Mouse (Mus musculus) neural tube, postnatal 0 days (tissue): ENCODE data around the gene Klhdc9. TPM values are rescaled to one million over a fixed set of nuclear protein-coding genes. Genes with fewer than 3 reads are reported as not detected.

ENCODE experiments used
- polyA plus RNA-seq: library from polyadenylated mRNA; unstranded; fragments of >200 nt; fragmentation: Nextera tagmentation; extraction: Ambion mirVana; gene quantifications from 2 replicates; pipeline ENCODE4 v1.2.1, GENCODE M21; 2015

Klhdc9 gene
- 6.6 and 7.4 TPM in 2 replicates for polyA plus RNA-seq

GRCm38 (mm10) chr1:171360656-171361055 is at the start of gene Klhdc9:
Klhdc9 (minus strand) TSS chr1:171360798.

DNA sequence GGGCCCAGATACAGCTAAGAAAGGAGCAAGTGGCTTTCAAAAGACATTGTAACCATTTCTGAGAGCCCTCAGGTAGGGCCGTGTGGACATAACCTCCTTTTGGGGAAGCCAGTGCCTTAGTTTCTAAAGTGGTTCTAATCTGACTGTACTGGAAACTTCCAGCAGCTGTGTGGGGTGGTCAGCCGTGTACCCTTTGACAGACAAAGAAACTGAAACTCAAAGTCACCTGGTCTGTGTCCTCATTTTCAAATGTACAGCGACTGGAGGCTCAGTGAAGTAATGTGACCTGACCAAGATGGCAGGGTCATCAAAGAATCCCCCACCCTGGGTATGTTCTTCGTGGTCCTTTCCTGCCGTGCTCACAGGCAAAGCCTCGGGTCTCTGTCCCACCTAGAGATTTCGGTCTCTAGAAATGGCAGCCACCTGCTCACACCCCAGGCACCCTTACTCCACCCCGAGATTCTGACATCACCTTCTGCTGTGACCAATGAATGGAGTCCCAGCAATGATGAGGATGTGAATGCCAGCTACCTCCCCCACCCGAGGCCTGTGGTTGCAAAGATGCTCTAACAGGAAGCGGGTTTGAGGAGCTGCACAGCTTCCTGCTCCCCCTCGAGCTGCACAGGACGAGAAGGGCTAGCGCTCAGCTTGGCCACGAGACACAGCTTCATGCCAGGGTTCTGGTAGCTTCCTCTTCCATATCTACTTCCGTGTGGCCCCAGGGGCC is 27.9 kb upstream of the Klhdc9 start, which contains the start of gene Arhgap30:
Arhgap30 (plus strand) TSS at position 579 of the 727 bp plus-strand sequence.

GRCm38 (mm10) chr1:171369845-171370556 is 9.4 kb upstream of the Klhdc9 start, which contains the start of gene Nectin4:
Nectin4 (plus strand) TSS chr1:171370099.

DNA sequence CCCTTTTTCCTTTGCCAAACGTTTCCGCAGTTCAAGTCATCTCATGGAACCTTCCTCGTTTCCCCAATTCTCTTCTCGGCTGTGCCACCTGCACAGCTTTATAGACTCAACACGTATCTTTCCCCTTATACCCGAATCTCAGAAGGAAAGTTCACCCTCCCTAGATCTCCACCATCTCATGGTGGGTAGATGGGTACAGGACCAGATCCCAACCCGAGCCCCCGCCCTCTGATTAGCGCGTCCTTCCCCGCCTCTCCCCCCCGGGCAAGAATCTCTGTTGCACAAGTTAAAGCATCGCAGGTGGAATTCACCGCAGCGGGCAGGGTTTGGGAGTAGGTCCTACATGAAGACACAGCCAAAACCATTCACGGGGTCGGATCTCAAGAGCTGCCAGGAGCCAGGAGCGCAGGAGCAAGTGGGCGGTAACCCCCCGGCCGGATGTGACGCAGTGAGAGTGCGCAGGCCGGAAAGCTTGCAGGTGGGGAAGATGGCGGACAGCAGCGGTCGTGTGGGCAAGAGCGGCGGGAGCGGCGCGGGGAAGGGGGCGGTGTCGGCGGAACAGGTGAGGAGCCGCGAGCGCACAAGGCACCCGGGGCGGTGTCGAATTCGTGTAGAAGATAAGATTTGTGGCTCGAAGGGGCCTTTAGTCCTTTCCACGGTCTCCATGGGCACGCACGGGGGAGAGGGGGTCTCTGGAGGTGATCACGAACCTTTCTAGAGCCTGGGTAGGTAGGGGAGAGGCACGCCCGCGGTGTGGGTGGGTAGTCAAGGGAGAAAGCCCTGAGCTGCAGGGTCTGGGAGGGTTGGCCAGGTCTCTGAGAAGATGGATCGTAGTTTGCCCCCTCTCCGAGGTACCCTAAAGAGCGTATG is 15.1 kb downstream of the Klhdc9 start, which contains the start of the genes Nit1 and Pfdn2:
Nit1 (minus strand) TSS at position 422 of the 870 bp plus-strand sequence.
Pfdn2 (plus strand) TSS at position 446 of the 870 bp plus-strand sequence.

DNA sequence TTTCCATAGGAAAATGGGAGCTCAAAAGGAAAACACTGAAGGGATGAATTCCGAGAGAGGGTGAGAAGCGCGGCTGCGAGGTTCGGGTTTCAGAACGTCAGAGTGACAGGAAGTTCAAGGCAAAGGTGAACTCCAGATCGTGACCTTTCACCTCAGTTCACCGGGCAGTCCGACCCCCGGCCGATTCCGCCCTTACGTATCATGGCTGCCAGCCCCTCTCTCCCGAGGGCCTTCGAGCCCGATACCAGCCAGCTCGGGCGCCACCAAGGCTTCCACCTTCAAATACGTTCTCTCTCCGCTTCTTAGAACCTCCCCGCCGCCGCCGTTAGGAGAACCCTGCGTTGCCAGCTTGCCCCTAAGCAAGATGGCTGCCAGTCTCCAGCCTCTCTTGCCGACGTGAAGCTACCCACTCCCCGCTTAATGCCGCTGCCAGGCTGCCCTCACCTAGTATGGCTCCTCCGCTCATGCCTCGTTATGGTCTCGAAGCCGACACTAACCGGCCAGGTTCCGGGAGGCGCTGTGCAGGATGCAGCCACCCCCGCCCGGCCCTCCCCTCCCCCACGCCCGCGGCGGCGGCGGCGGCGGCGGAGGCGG is 31.7 kb downstream of the Klhdc9 start, which contains the start of gene Dedd:
Dedd (plus strand) TSS at position 307 of the 594 bp plus-strand sequence.

Other genes starting within 250 kb of the Klhdc9 start
- 6.6 and 6.9 TPM in 2 replicates for gene Cfap126, start 246.9 kb downstream of the Klhdc9 start, polyA plus RNA-seq
- gene Sdhc, start 210.2 kb downstream of the Klhdc9 start, polyA plus RNA-seq = 300 and 349 TPM in 2 replicates
- gene Mpz, start 210.1 kb downstream of the Klhdc9 start, polyA plus RNA-seq = 97.3 and 99.7 TPM in 2 replicates
- gene Pcp4l1, start 164.5 kb downstream of the Klhdc9 start, polyA plus RNA-seq = 86.8 and 98.4 TPM in 2 replicates
- gene Nr1i3, start 146.8 kb downstream of the Klhdc9 start, polyA plus RNA-seq = 0.27 and 0.43 TPM in 2 replicates
- gene Tomm40l, start 138.3 kb downstream of the Klhdc9 start, polyA plus RNA-seq = 43.0 and 46.0 TPM in 2 replicates
- 9.6 and 16.3 TPM in 2 replicates for gene Apoa2, start 135.7 kb downstream of the Klhdc9 start, polyA plus RNA-seq
- gene Fcer1g, start 126.4 kb downstream of the Klhdc9 start, polyA plus RNA-seq = 44.9 and 51.8 TPM in 2 replicates
- 3.0 and 4.5 TPM in 2 replicates for gene Adamts4, start 110.4 kb downstream of the Klhdc9 start, polyA plus RNA-seq
- gene Ndufs2, start 109.4 kb downstream of the Klhdc9 start, polyA plus RNA-seq = 292 and 295 TPM in 2 replicates
- gene B4galt3, start 90.5 kb downstream of the Klhdc9 start, polyA plus RNA-seq = 73.7 and 82.5 TPM in 2 replicates
- 27.3 and 34.9 TPM in 2 replicates for gene Ppox, start 79.6 kb downstream of the Klhdc9 start, polyA plus RNA-seq
- 66.3 and 73.0 TPM in 2 replicates for gene Usp21, start 72.8 kb downstream of the Klhdc9 start, polyA plus RNA-seq
- gene Ufc1, start 65.8 kb downstream of the Klhdc9 start, polyA plus RNA-seq = 136 and 151 TPM in 2 replicates
- gene Dedd, start 31.7 kb downstream of the Klhdc9 start, polyA plus RNA-seq = 36.3 and 36.4 TPM in 2 replicates
- gene Nit1, start 15.2 kb downstream of the Klhdc9 start, polyA plus RNA-seq = 43.7 and 47.7 TPM in 2 replicates
- 137 and 153 TPM in 2 replicates for gene Pfdn2, start 15.1 kb downstream of the Klhdc9 start, polyA plus RNA-seq
- 5.5 and 6.8 TPM in 2 replicates for gene Nectin4, start 9.3 kb upstream of the Klhdc9 start, polyA plus RNA-seq
- 0.90 and 0.92 TPM in 2 replicates for gene Arhgap30, start 28.2 kb upstream of the Klhdc9 start, polyA plus RNA-seq
- gene Usf1, start 50.5 kb upstream of the Klhdc9 start, polyA plus RNA-seq = 116 and 119 TPM in 2 replicates
- 2.3 and 2.7 TPM in 2 replicates for gene Tstd1, start 58.1 kb upstream of the Klhdc9 start, polyA plus RNA-seq
- 16.2 and 18.1 TPM in 2 replicates for gene F11r, start 76.7 kb upstream of the Klhdc9 start, polyA plus RNA-seq
- gene Alyref2, start 142.7 kb upstream of the Klhdc9 start, polyA plus RNA-seq = 24.2 and 25.4 TPM in 2 replicates
- not detected in 2 replicates for gene Itln1, start 174.5 kb upstream of the Klhdc9 start, polyA plus RNA-seq
- gene Cd244a, start 198.4 kb upstream of the Klhdc9 start, polyA plus RNA-seq = 0.13 TPM in 1 of 2 replicates, not detected in the other
- 0.22 and 0.26 TPM in 2 replicates for gene Ly9, start 246.6 kb upstream of the Klhdc9 start, polyA plus RNA-seq